Comparison of ENCODE assay signal across 19 mouse cellular contexts in the genomic region with DNA sequence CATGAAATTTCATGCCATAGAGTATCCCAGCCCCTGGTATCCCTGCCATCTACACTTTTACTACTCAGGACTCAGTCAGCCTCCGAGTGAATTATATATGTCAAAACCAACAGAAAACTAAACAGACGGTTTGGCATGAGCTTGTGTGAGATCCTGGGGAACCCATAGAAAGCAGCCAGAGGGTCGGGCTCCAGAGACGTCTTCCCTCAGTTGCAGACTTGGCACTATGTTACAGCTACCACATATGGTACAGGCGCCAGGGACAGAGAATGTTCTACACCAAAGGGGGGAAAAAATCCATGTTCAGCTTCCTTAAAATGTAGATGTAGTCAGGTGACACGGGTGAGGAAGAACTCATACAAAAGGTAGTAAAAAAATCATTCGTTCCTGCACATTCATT.
"Had no signal": no experiment of that assay in that cellular context is flagged by ENCODE, and none has a peak within 500 bp of the region (broad histone marks: within the 10 kb centered on the region; RNA-seq: fewer than 3 reads in every experiment).

No protein-coding gene starts in this region.

- H3K4me2 ChIP-seq: limb, embryonic 12.5 days; limb, embryonic 15.5 days; liver, embryonic 11.5 days; lung, embryonic 14.5 days; midbrain, embryonic 12.5 days; midbrain, embryonic 15.5 days; neural tube, embryonic 12.5 days; neural tube, embryonic 15.5 days; stomach, embryonic 15.5 days had no signal

- H3K36me3 ChIP-seq: limb, embryonic 12.5 days; limb, embryonic 15.5 days; midbrain, embryonic 12.5 days; midbrain, embryonic 15.5 days; neural tube, embryonic 12.5 days; neural tube, embryonic 15.5 days; stomach, embryonic 15.5 days had no signal

- H3K4me1 ChIP-seq: limb, embryonic 12.5 days; limb, embryonic 15.5 days; midbrain, embryonic 12.5 days; neural tube, embryonic 12.5 days; stomach, embryonic 15.5 days had no signal

- H3K27ac ChIP-seq: limb, embryonic 12.5 days; limb, embryonic 15.5 days; liver, embryonic 14.5 days; midbrain, embryonic 12.5 days; midbrain, embryonic 15.5 days; neural tube, embryonic 12.5 days; neural tube, embryonic 15.5 days; stomach, embryonic 15.5 days had no signal

- H3K9ac ChIP-seq: limb, embryonic 12.5 days; limb, embryonic 15.5 days; liver, embryonic 14.5 days; liver, postnatal 0 days; lung, embryonic 14.5 days; midbrain, embryonic 12.5 days; midbrain, embryonic 15.5 days; neural tube, embryonic 12.5 days; neural tube, embryonic 15.5 days; stomach, embryonic 15.5 days had no signal

- H3K4me3 ChIP-seq: limb, embryonic 12.5 days; limb, embryonic 15.5 days; midbrain, embryonic 12.5 days; midbrain, embryonic 15.5 days; neural tube, embryonic 12.5 days; neural tube, embryonic 15.5 days; stomach, embryonic 15.5 days had no signal

- H3K27me3 ChIP-seq: limb, embryonic 12.5 days; limb, embryonic 15.5 days; midbrain, embryonic 12.5 days; midbrain, embryonic 15.5 days; neural tube, embryonic 12.5 days; neural tube, embryonic 15.5 days; stomach, embryonic 15.5 days had no signal

- ATAC-seq: liver, postnatal 0 days; lung, postnatal 0 days; midbrain, embryonic 15.5 days had no signal

- H3K9me3 ChIP-seq: limb, embryonic 12.5 days; limb, embryonic 15.5 days; midbrain, embryonic 12.5 days; midbrain, embryonic 15.5 days; neural tube, embryonic 12.5 days; neural tube, embryonic 15.5 days; stomach, embryonic 15.5 days had no signal

- DNase-seq: kidney, adult 9 months; kidney, postnatal 14 days; kidney, postnatal 4 days; left cerebral cortex, postnatal 4 days; liver, postnatal 0 days; lung, embryonic 14.5 days; retina, postnatal 1 day; right cerebral cortex, postnatal 25 days; thymus, postnatal 36 days had no signal
